Mouse (Mus musculus): Measurements from ENCODE around the gene Tpcn2. TPM values are rescaled to one million over a fixed set of nuclear protein-coding genes. Genes with fewer than 3 reads are reported as not detected.

Tpcn2 gene
- total and polyA plus RNA-seq, 2 experiments from 2014 or later = 2.3 to 4.7 TPM

DNA sequence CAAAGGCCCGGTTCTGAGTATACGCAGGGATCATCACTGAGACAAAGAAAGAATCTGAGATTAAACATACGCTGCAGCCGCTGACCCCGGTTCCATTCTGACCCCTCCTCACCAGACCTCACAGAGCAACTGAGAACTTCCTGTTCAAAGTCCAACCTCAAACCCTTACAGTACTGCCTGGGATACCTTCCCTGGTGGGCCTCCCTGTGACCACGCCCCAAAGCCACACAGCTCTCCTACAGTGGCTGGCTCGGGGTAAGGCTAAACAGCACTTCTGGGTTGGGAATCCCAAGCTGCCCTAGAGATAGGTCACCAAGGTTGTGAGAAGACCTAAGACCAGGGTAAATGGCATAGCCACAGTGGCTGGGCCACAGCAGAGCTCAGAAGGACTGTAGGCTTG, 14.9 kb downstream of the Tpcn2 start:
- H3K9ac ChIP-seq (replicated peaks; ENCODE audit: low read length) = no peak overlapping the region
- no peaks in the 10 kb centered on the region for H3K36me3 ChIP-seq (ENCODE audit: insufficient read depth, low read length)
- TF ChIP-seq CTCF (IDR thresholded peaks at IDR 0.05; ENCODE audit: low read depth) = no peak
- H3K4me2 ChIP-seq (ENCODE audit: low read depth, low read length) = no peak overlapping the region
- ATAC-seq (no peak), DNase-seq (ENCODE audit: low spot score) (no peak)
- no peaks in the 10 kb centered on the region for H3K9me3 ChIP-seq (ENCODE audit: low read length)
- H3K4me1 ChIP-seq (ENCODE audit: insufficient read depth, low read length) = no peaks in the 10 kb centered on the region
- H3K4me3 ChIP-seq (ENCODE audit: low read length) = no peak overlapping the region
- no peaks in the 10 kb centered on the region for H3K27me3 ChIP-seq (ENCODE audit: insufficient read depth, low read length)
- 91% methylated on average over 7 of the region's 7 CpGs for WGBS
- H3K27ac ChIP-seq = no peak overlapping the region

- H3K27ac ChIP-seq = no peak overlapping the region
- H3K9ac ChIP-seq (replicated peaks; ENCODE audit: low read length) = no peak overlapping the region
- H3K27me3 ChIP-seq (ENCODE audit: insufficient read depth, low read length) = no peaks in the 10 kb centered on the region
- WGBS = 85% methylated on average over 2 of the region's 2 CpGs
- H3K9me3 ChIP-seq (ENCODE audit: low read length) = no peaks in the 10 kb centered on the region
- H3K4me3 ChIP-seq (ENCODE audit: low read length) = no peak overlapping the region
- no peaks in the 10 kb centered on the region for H3K36me3 ChIP-seq (ENCODE audit: insufficient read depth, low read length)
- H3K4me1 ChIP-seq (ENCODE audit: insufficient read depth, low read length) = no peaks in the 10 kb centered on the region
- no peak overlapping the region for H3K4me2 ChIP-seq (ENCODE audit: low read depth, low read length)
- no peak for DNase-seq (ENCODE audit: low spot score)
- no peak for ATAC-seq
- no peak for TF ChIP-seq CTCF (IDR thresholded peaks at IDR 0.05; ENCODE audit: low read depth)
These were observed 17.8 kb downstream of the Tpcn2 start for GRCm38 (mm10) chr7:145266011-145266410.

DNA sequence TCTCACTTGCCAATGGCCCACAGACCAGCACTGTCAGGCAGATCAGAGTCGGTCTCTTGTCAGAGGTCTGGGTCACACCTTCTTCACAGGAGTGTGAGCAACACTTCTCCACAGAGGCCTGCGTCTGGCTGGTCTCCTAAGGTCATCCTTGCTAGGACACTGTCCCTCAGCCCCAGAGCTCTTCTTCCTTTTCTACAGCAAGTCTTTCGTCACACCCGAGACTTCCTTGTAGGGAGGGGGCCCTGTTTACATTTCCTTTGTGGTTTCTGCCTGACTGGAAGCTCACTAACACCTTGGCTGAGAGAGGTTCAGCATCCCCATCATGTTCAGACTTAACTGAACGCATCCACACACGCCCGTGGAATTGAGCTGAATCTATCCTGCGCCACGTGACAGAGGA, 19.6 kb downstream of the Tpcn2 start:
- 91% methylated on average over 9 of the region's 9 CpGs for WGBS
- Histone ChIP-seq H3K9ac (replicated peaks; ENCODE audit: low read length) (no peak overlapping the region), H3K27me3 (ENCODE audit: insufficient read depth, low read length) (no peaks in the 10 kb centered on the region), H3K4me1 (ENCODE audit: insufficient read depth, low read length) (no peaks in the 10 kb centered on the region), H3K36me3 (ENCODE audit: insufficient read depth, low read length) (no peaks in the 10 kb centered on the region), H3K4me2 (ENCODE audit: low read depth, low read length) (no peak overlapping the region), H3K4me3 (ENCODE audit: low read length) (no peak overlapping the region), H3K9me3 (ENCODE audit: low read length) (no peaks in the 10 kb centered on the region), H3K27ac (no peak overlapping the region)
- TF ChIP-seq CTCF (IDR thresholded peaks at IDR 0.05; ENCODE audit: low read depth) = no peak
- ATAC-seq (no peak), DNase-seq (ENCODE audit: low spot score) (no peak)

- H3K36me3 ChIP-seq (ENCODE audit: insufficient read depth, low read length) = no peaks in the 10 kb centered on the region
- ATAC-seq (no peak), DNase-seq (ENCODE audit: low spot score) (no peak)
- H3K27ac ChIP-seq = no peak overlapping the region
- H3K27me3 ChIP-seq (ENCODE audit: insufficient read depth, low read length) = no peaks in the 10 kb centered on the region
- H3K4me2 ChIP-seq (ENCODE audit: low read depth, low read length) = no peak overlapping the region
- no peaks in the 10 kb centered on the region for H3K9me3 ChIP-seq (ENCODE audit: low read length)
- TF ChIP-seq CTCF (IDR thresholded peaks at IDR 0.05; ENCODE audit: low read depth) = no peak
- WGBS = 86% methylated on average over 1 of the region's 1 CpGs
- no peak overlapping the region for H3K9ac ChIP-seq (replicated peaks; ENCODE audit: low read length)
- no peaks in the 10 kb centered on the region for H3K4me1 ChIP-seq (ENCODE audit: insufficient read depth, low read length)
- H3K4me3 ChIP-seq (ENCODE audit: low read length) = no peak overlapping the region
These were observed 27.7 kb downstream of the Tpcn2 start for GRCm38 (mm10) chr7:145256092-145256491.

- Histone ChIP-seq H3K4me2 (ENCODE audit: low read depth, low read length) (no peak overlapping the region), H3K9me3 (ENCODE audit: low read length) (no peaks in the 10 kb centered on the region), H3K27me3 (ENCODE audit: insufficient read depth, low read length) (no peaks in the 10 kb centered on the region), H3K27ac (no peak overlapping the region), H3K4me3 (ENCODE audit: low read length) (no peak overlapping the region), H3K36me3 (ENCODE audit: insufficient read depth, low read length) (no peaks in the 10 kb centered on the region), H3K4me1 (ENCODE audit: insufficient read depth, low read length) (no peaks in the 10 kb centered on the region), H3K9ac (replicated peaks; ENCODE audit: low read length) (no peak overlapping the region)
- no peak for TF ChIP-seq CTCF (IDR thresholded peaks at IDR 0.05; ENCODE audit: low read depth)
- DNase-seq (ENCODE audit: low spot score) = no peak
- WGBS = 65% methylated on average over 3 of the region's 3 CpGs
- ATAC-seq = no peak
These were observed 29.7 kb downstream of the Tpcn2 start for GRCm38 (mm10) chr7:145253986-145254630.

DNA sequence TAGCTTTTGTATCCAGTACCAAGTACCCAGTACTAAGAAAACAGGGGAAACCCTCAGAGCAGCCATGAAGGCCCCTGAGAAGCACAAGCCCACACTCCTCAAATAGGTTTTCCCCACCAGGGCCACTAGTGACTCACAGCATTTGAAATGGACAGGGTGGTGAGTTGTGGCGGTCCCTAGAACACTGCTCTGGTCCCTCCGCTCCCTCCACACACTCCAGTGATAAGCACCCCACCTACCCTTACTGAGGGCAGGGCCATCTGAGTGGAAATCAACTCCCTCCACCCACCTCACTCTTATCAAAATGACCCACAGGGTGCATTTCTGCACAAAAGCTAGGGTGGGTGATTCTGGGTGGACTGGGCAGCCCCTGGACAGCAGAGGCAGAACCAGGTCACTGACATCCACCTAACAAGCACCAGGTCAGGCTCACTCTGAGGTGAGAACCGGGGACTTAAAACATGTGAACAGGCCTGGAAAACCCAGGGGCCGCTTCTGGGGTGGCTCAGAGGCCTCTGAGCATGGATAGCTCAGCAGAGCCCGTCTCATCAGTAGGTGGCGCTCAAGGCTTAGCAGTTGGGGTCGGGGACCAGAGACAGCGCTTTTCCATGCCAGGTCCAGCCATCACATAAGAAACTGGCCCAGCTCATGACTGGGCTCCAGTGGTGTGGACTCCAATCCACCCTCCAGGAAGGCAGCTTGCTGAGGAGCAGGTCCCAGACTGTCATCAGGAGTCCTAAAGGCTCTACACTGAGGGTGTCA, 30.9 kb downstream of the Tpcn2 start:
- no peaks in the 10 kb centered on the region for H3K36me3 ChIP-seq (ENCODE audit: insufficient read depth, low read length)
- DNase-seq (ENCODE audit: low spot score) = peak; percentile 91
- ATAC-seq = peak; percentile 75
- H3K4me1 ChIP-seq (ENCODE audit: insufficient read depth, low read length) = no peaks in the 10 kb centered on the region
- WGBS = 26% methylated on average over 8 of the region's 8 CpGs
- H3K9ac ChIP-seq (replicated peaks; ENCODE audit: low read length) = no peak overlapping the region; the same call in 1 of the 2 replicates
- no peak overlapping the region for H3K27ac ChIP-seq
- no peak overlapping the region for H3K4me3 ChIP-seq (ENCODE audit: low read length)
- H3K27me3 ChIP-seq (ENCODE audit: insufficient read depth, low read length) = no peaks in the 10 kb centered on the region
- H3K9me3 ChIP-seq (ENCODE audit: low read length) = no peaks in the 10 kb centered on the region
- peak; percentile 92 for TF ChIP-seq CTCF (IDR thresholded peaks at IDR 0.05; ENCODE audit: low read depth)
- H3K4me2 ChIP-seq (ENCODE audit: low read depth, low read length) = no peak overlapping the region

DNA sequence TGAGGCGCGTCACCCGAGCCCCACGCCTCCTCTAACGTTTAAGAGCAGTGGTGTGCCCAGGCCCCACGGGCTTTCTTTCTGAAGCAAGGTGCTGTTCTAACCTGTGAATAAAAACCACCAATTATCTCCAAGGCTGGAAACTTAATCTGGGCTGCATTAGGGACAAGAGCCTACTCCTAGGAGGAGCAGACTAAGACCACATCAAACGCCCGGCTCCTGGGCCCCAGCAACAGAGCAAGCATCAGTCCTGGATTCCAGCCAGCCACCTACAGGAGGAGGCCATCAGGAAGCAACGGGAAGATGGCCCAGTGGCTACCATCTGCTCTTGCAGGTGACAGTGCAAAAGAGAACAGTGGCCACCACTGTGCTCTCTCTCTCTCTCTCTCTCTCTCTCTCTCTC, 33.6 kb downstream of the Tpcn2 start:
- Histone ChIP-seq H3K9ac (replicated peaks; ENCODE audit: low read length) (no peak overlapping the region), H3K27me3 (ENCODE audit: insufficient read depth, low read length) (no peaks in the 10 kb centered on the region), H3K27ac (no peak overlapping the region), H3K4me3 (ENCODE audit: low read length) (no peak overlapping the region), H3K4me1 (ENCODE audit: insufficient read depth, low read length) (no peaks in the 10 kb centered on the region), H3K36me3 (ENCODE audit: insufficient read depth, low read length) (no peaks in the 10 kb centered on the region), H3K4me2 (ENCODE audit: low read depth, low read length) (no peak overlapping the region), H3K9me3 (ENCODE audit: low read length) (no peaks in the 10 kb centered on the region)
- WGBS = 70% methylated on average over 9 of the region's 9 CpGs
- TF ChIP-seq CTCF (IDR thresholded peaks at IDR 0.05; ENCODE audit: low read depth) = no peak
- no peak for DNase-seq (ENCODE audit: low spot score)
- ATAC-seq = no peak

Data from hindbrain, postnatal 0 days (tissue).